Mouse (Mus musculus) heart, postnatal 14 days (tissue): Measurements from ENCODE around the gene Abca5. TPM values are rescaled to one million over a fixed set of nuclear protein-coding genes. Genes with fewer than 3 reads are reported as not detected.

Experiments used
- DNase-seq, 2 experiments: peaks; one replicate each; pipeline ENCODE4 v3.0.0; 2021 to 2022
- intact Hi-C: fragments of 180-260 bp; cut with DNase I; formaldehyde crosslinking; loops from one replicate; pipeline ENCODE4 v1.15.1; 2025
- total RNA-seq, 2 experiments: library from RNA; stranded (reverse); gene quantifications; 2 replicates each; pipeline ENCODE4 v1.2.3; 2021

The Abca5 gene
- total RNA-seq, 2 experiments from 2014 or later: 7.3 to 7.9 TPM

DNA sequence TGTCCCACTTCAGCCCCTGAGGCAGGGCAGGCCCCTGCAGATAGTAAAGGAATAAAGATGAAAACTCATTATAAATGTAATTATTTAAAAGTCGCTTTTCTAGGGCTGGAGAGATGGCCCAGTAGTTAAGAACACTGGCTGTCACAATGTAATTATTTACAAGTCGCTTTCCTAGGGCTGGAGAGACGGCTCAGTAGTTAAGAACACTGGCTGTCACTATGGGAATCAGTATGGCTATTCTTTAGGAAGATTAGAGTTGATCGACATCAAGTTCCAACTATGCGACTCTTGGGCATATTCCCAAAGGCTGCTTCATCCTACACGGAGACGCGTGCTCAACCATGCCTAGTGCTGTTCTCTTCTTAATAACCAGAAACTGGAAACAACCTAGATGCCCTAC lies 15.2 kb downstream of the Abca5 start:
- intact Hi-C loops: no loop called here
- DNase-seq: no peak

DNA sequence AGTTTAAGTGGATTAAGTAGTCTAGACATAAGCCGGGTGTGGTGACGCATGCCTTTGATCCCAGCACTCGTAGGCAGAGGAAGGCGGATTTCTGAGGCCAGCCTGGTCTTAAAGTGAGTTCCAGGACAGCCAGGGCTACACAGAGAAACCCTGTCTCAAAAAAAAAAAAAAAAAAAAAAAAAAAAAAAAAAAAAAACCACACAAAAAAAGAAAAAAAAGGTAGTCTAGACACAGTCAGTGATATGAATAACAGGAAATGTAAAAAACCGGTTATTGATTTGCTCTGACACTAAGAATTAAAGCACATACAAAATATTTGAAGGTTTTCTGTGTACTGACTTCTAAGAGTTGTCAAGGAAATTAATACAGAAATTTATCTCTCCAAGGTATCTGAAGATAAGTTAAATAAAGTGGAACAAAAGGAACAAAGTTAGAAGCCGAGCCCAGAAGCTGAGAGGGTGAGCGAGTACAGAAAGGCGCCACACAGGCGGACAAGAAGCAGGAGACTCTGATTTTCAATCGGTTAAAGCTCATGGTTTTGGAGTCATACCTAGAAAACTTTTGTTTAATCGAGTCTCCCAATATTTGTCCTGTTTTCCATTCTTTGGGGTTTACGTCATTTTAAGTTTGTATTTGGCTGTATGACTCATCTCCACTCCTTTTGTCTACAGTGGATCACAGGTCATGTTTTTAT lies 30.9 kb downstream of the Abca5 start:
- DNase-seq: no peak
- intact Hi-C loops: no loop called here

DNA sequence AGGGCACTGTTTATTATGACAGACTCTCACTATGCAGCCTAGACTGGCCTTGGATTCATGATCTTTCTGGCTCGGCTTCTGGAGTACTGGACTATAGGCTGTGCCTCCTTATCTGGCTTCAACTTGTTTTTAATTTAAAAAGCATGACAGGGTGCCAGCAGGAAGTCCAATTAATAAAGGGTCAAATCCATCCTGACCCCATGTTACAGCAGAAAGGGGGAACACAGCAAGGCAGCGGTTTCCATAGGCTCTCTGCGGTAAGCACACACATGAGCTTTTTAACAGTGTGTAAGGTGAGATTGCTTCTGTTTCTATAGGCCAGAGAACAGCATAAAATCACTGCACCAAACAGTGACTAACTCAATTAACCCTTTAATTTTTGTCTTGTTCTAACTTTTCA lies 34.1 kb downstream of the Abca5 start:
- no peak for DNase-seq
- intact Hi-C loops: no loop called here

DNA sequence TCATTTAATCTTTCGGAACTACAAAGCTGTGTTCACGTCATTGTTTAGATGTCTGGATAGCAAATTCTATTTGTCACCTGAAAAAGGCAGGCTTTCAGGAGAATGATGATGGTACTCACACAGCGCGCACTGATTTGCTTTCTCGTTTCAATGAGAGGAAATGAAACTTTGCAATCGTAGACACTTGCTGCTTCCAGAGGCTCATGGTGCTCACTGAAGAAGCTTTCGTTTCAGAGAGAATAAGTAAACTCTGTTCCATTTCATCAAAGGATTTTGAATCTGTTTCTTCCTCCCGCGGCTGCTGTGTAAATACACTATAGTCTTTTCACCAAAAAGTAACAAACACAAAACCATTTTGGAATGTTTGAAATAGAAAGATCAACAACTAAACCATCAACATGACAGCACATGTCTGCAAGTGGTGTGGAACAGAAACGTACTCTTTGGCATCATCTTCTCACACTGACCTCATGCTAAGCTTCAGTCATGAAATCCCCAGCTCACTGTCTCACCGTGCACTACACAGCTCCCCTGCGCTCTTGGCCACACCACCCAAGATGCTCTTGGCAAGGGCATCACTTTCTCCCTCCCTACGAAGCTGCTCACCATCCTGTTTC lies 39.5 kb downstream of the Abca5 start:
- DNase-seq: no peak
- intact Hi-C loops: no loop called here

DNA sequence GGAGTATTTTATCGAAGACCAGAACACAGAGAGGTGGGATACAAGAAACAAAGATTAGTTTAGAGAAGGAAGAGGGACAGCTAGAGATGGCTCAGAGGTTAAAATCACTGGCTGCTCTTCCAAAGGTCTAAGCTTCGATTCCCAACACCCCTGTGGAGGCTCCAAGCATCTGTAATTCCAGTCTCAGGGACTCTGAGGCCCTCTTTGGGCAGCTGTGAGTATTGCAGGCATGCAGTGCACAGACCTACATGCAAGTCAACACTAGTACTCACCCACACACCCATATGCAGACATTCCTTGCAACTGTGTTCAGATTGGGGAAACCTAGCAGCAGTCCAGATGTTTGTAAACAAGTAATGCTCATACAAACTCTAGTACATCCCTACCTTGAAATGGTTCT lies 46.9 kb downstream of the Abca5 start:
- intact Hi-C loops: no loop called here

DNA sequence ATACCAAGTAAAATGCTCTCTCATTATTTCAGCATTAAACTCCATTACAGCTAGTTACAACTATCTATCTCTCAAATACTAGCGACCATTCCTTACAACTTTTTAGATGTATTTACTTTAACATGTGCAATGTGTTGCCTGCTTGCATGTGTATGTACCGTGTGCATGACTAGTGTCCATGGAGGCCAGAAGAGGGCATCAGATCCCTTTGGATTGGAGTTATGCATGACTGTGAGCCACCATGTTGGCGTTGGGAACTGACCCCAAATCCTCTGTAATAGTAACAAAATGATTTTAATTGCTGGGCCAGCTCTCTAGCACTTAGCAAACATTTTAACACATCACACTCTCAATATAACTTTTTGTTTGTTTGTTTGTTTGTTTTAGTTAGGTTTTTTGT lies 49.1 kb downstream of the Abca5 start:
- intact Hi-C loops: no loop called here
- DNase-seq: no peak

More for the DNA sequence above, 46.9 kb downstream of the Abca5 start:
- no peak for DNase-seq

DNA sequence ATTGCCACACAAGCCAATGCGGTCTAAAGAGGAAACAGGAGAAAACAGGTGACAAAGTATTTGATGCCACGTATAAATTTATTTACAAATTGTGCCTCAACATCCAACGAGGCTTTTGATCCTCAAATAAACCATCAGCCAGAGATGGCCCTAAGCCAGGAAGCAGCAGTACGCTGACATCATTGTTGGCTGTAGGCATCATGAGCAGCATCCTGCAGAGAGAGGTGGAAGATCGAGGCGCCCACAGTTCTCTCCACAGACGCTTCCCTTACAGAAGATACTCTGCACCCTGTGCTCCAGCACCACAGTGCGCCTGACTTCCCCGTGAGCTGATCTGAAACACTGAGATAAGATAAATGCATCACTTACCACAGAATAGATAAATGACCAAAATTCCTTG lies 49.8 kb downstream of the Abca5 start:
- intact Hi-C loops: no loop called here

DNA sequence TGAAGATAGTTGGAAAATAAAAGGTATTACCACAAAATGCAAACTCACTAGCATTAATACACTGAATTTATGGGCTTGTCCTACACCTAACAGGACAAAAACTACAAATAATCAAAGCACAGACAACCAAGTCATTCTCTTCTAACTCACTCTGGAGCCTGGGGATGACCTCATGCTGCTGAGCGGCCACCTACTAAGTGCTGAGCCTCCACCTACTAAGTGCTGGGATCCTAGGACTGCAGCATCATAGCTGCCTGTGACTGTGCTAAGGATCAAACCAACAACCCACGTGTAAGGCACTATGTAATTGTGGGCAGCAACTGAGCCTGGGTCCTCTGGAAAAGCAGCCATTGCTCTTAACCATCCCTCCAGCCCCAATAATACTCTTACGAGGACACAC lies 51.2 kb downstream of the Abca5 start:
- intact Hi-C loops: no loop called here
- no peak for DNase-seq

More for the DNA sequence above, 49.8 kb downstream of the Abca5 start:
- peak in 1 of 2 experiments; percentile 11 for DNase-seq

DNA sequence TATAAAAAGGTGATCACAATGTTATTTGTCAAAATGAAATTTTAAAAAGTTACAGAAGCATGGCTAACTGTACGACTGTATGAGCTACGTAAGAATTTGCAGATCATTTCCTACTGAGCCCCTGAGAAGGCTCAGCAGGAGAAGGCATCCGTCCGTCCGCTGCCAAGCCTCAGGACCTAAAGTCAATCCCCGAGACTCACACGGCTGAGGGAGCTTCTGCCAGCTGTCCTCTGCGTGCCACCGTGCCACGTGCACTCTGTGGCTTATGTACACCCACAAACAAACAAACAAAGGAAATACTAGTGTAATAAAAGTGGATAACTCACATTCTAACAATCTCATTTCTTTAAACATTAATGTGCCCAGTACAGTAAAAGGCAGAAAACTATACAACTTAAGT lies 52.7 kb downstream of the Abca5 start:
- no peak for DNase-seq
- intact Hi-C loops: no loop called here

DNA sequence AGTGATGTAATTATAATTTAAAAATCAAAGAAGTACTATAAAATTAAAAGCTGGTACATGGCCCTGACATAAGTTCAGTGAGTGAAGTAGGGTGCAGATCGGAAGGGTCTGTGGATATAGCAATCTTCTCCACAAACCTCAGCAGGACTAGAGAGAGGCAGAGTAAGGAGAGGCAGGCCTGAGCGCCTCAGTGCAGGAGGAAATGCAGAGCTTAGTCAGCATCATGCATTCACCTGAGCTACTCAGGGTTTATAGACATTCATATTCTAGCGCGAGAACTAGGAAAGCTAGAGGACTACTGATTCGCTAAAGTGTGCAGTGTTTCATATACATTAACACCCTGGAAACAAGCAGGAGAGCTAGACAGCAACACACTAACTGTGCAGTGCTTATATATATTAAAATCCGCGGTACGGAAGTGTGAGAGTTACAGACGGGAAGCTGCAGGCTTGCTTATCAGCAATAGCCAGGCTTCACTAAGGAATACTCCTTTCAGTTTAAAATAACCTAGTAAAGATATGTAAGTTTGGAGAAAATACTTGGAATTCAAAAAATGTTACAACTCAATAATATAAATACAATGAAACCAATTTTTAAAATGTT lies 53.2 kb downstream of the Abca5 start:
- DNase-seq: no peak
- intact Hi-C loops: no loop called here

DNA sequence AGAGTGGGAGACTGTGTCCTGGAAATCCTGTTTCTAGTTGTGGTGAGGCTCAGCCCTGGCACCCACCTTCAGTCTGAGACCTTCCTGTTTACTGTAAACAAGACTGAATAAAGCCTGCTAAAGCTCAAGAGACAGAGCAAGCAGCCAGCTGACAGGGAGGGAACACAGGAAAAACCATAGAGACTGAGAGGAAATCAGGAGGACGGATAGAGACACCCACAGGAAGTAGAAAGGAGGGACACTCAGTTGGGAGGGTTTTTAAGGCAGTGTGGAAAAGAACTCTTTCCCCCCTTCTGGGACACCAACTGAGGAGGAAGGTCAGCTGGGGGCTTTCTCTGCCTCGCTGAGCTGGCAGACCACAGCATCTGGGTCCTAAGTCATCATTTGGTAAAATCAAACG lies 62.7 kb downstream of the Abca5 start:
- DNase-seq: no peak
- intact Hi-C loops: loop anchor here (10.0 kb wide), 1 partner anchor 600 kb away; no protein-coding TSS in a partner anchor

DNA sequence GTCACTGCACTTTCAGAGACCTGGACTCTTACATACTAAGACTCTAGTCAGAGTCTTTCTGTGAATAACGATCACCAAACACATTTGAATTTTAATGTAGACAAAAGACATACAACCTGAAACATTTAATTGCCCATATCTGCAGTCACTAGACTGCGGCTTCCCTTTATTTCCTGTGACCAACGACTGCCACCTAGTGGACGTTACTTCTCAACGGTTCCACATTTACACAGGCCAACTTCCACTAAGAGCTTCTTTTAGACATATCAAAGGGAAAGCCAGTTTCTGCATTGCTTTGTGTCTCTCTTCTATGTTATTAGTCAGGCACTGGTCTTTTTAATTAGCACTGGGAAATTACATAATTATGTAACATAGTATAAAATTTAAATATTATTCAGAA lies 65.8 kb downstream of the Abca5 start:
- intact Hi-C loops: loop anchor here (10.0 kb wide), 1 partner anchor 597 kb away; no protein-coding TSS in a partner anchor
- peak; percentile 48 to 66 for DNase-seq

DNA sequence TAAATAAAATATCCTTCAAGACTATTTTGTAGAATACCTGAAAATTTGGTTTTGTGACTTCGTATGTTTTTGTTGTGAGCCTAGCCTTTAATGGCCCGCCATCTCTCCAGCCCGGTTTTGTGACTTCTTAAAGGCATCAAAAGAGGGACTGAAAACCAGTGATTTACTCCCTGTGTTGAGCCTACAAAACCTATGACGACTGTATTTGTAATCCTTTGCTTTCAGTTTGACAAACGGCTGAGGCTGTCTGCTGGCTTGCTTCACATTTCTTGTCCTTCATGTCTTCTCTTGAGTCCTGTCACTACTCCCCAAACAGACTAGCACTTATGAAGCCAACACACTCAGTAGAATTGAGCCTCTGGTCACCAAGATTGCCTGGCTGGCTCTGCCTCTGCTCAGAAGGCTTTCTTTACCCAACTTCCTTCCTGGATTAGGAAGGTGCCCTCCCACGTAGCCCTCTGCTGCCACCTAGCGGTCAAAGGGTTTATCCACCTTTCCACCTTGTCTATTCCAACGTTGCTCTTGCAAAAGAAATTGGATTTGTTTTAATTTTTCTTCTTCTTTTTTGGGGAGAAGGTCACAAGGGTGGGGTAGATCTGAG lies 69.2 kb downstream of the Abca5 start:
- peak; percentile 91 to 96 for DNase-seq
- intact Hi-C loops: loop anchor here (1.0 to 5.0 kb wide), 2 partner anchors 376 to 395 kb away; no protein-coding TSS in a partner anchor

DNA sequence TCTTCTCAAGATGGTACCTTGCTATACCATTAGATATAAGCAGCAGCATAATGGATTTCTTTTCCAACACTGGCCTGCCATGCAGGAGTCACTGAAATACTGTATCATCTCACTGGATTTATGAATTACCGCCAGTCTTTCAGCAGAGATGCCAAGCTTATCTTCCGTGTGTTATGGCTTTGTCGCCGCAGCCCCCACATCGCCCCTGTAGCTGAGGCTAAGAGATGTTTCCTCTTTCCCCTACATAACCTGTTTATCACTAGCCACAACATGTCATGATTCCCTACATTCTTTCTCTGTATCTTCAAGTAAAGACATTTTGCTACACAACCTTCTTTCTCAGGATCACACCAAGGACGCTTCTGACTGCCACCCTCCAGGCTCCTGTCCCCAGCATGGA lies 70.3 kb downstream of the Abca5 start:
- intact Hi-C loops: loop anchor here (5.0 kb wide), 1 partner anchor 375 kb away; no protein-coding TSS in a partner anchor
- DNase-seq: no peak

DNA sequence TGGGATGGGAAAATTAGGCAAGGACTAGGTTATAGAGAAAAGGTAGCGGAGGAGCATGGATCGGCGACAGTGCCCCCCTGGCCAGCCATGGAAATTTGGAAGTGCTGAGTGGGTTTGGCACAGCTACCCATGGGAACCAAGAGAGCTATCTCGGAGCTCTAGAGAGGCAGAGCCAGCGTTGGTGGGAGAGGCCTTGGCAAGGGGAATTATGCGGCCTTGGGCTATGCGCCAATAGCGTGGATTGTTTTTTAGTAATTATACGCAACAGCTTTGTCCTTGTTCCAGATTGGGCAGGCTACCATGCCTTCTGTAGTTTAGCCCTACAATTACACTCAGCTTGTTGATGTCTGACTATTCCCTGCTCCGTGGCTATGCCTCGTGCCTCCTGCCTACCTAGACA lies 70.8 kb downstream of the Abca5 start:
- intact Hi-C loops: loop anchor here (5.0 kb wide), 1 partner anchor 374 kb away; no protein-coding TSS in a partner anchor
- DNase-seq: no peak

DNA sequence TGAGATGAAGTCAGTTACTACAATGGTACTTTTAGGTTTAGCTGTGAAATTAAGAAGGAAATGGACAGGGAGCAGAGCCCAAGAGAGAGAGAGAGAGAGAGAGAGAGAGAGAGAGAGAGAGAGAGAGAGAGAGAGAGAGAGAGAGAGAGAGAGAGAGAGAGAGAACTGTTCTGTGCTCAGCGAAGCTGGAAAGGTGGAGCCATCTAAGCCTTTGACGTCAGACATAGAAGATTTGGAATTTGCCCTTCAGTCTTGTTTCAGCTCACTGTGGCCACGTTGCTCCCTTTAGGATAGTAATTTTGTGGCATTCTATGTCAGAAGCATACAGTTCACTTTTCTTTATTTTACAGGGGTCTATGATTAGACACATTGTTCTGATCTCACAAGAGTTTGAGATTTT lies 75.6 kb downstream of the Abca5 start:
- no peak for DNase-seq
- intact Hi-C loops: no loop called here

DNA sequence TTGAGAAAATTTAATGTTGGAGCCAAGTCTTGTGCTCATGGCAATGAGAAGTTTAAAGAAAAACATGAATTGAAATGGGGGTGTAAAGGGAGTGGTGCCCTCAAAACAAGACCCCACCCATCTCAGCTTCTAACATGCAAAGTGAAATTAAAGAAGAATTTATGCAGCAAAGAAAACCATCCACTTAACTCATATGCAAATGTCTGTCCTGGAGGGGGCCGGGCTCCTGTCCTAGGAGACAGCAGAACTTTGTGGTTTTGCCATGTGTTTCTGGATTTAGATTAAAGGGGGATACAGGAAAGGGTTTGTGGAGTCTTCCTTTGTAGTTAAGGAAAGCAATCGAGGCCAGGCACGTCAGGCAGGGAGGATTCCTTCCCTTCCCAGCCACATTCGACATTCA lies 79.6 kb downstream of the Abca5 start:
- intact Hi-C loops: no loop called here
- DNase-seq: no peak

DNA sequence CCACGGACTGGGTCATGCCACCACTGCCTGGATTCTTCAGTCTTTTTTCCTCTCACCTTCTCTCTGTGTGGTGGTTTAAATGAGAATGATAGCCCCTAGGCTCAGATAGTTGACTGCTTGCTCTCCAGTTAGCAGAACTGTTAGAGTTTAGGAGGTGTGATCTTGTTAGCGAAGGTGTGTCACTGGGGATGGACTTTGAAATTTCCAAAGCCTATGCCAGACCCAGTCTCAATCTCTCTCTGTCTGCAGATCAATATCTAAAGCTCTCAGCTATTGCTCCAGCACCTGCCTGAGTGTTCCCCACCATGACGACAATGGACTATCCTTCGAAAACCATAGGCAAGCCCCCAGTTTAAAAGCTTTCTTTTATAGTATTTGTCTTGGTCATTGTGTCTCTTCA lies 80.5 kb downstream of the Abca5 start:
- DNase-seq: no peak
- intact Hi-C loops: no loop called here

DNA sequence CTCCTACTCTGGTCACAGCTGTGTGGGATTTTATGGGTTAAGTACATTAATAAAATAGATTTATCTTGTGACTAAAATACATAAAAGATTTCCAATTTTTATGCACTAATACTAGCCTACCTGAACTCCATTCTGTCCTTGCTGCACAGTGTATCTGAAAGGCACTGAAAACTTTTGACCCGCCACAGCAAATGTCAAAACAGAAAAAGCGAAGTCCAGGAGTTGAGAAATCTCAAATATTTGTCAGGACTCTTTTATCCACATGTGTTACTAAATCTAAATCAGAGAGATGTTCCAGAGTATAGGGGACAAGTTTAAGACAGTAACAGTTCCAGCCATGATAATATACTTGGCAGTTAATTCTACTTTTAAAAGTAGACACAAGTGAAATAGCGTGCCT lies 85.3 kb downstream of the Abca5 start:
- DNase-seq: no peak
- intact Hi-C loops: no loop called here

DNA sequence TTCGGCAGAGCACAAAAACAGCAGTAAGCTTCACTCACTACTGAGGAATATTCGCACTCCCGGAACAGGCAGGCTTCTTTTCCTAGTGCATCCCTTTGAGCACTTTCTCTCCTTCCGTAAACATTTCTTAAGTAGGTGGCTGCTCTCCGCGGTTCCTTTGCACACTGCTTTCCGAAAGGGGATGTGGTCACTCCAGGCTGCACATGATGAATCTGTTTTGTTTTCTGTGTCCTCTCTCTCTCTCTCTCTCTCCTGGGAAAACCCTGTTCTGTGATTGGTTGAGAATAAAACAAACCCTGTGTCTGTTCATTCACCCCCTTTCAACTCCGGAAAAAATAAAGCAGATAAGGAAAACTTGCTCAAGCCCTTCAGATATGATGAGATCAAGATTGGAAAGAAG lies 86.0 kb downstream of the Abca5 start, which contains the start of gene Abca6:
Abca6 (minus strand) TSS at position 243 of the 400 bp plus-strand sequence.
- intact Hi-C loops: no loop called here
- peak; percentile 40 to 45 for DNase-seq

DNA sequence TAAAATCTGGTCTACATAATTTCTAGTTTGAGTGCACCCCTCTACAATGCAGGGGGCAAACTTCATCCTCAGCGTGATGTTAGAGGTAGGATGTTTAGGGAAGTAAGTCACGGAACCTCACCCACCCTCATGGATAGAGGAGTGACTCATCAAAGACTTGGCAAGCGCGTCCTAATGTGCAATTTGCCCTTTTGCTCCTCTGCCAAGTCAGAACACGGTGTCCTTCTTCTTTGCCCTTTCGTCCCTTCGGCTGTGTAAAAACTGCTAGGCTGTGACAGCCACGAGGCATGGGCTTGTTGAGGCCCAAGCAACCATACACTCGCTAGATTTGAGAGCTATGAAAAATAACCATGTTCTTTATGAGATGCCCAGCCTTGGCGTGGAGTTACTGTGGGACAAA lies 92.8 kb downstream of the Abca5 start:
- intact Hi-C loops: no loop called here
- no peak for DNase-seq
